Mouse (Mus musculus): ENCODE data around the gene Patl2. TPM values are rescaled to one million over a fixed set of nuclear protein-coding genes. Genes with fewer than 3 reads are reported as not detected.

Gene Patl2
- polyA plus RNA-seq, 1 experiment from 2014 or later = not detected

DNA sequence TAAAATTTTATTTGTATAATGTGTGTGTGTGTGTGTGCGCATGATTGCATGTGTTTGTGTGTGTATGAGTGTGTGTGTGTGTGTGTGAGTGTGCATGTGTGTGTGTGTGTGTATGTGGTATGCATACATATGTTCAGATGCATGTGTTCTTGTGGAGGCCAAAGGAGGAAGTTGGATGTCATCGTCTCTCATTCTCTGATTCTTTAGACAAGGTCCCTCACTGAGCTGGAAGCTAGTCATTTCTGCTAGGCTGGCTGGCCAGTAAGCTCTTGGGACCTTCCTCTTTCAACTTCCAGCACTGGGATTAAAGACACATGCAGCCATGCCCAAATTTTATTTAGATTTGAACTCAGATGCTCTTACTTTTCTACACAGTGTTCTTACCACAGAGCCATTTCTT lies 53.9 kb downstream of the Patl2 start:
- Histone ChIP-seq H3K36me3 (ENCODE audit: control insufficient read depth, insufficient read depth, low read length) (no peaks in the 10 kb centered on the region), H3K9ac (ENCODE audit: low read length) (no peak overlapping the region), H3K27me3 (ENCODE audit: control insufficient read depth, insufficient read depth, low read length) (no peaks in the 10 kb centered on the region), H3K27ac (replicated peaks; ENCODE audit: low read depth, low read length) (no peak overlapping the region), H3K4me1 (ENCODE audit: control insufficient read depth, insufficient read depth, low read length) (no peaks in the 10 kb centered on the region), H3K4me3 (ENCODE audit: low read depth, low read length) (no peak overlapping the region), H3K4me2 (ENCODE audit: low read depth, severe bottlenecking) (no peak overlapping the region), H3K9me3 (ENCODE audit: control insufficient read depth, low read length) (no peaks in the 10 kb centered on the region)
- no peak for ATAC-seq (ENCODE audit: insufficient number of reproducible peaks, low FRiP score, low TSS enrichment, low read depth)
- WGBS = 93% methylated on average over 2 of the region's 2 CpGs
- DNase-seq (ENCODE audit: low spot score) = no peak

DNA sequence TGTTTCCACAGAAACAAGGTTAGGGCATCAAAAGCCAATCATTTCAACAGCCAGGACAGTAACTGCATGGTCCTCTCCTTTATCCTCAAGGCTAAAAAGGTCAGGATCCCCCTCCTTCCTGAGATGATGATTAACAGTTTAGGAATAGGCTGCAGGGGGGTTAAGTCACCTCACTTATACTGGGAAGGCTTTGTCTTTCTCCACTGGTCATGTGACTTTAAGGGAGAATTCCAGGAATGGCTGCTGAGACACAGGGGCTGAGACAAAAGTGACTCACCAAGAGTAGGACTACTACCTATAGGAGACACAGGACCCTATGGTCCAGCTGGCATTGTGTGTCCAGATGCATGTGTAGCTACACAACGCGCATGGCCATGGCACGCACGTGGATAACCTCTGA lies 58.4 kb downstream of the Patl2 start:
- H3K4me2 ChIP-seq (ENCODE audit: low read depth, severe bottlenecking) = no peak overlapping the region
- no peak for DNase-seq (ENCODE audit: low spot score)
- no peaks in the 10 kb centered on the region for H3K36me3 ChIP-seq (ENCODE audit: control insufficient read depth, insufficient read depth, low read length)
- H3K27ac ChIP-seq (replicated peaks; ENCODE audit: low read depth, low read length) = no peak overlapping the region
- ATAC-seq (ENCODE audit: insufficient number of reproducible peaks, low FRiP score, low TSS enrichment, low read depth) = no peak
- no peaks in the 10 kb centered on the region for H3K9me3 ChIP-seq (ENCODE audit: control insufficient read depth, low read length)
- 95% methylated on average over 4 of the region's 4 CpGs for WGBS
- H3K4me3 ChIP-seq (ENCODE audit: low read depth, low read length) = no peak overlapping the region
- H3K9ac ChIP-seq (ENCODE audit: low read length) = no peak overlapping the region
- H3K27me3 ChIP-seq (ENCODE audit: control insufficient read depth, insufficient read depth, low read length) = no peaks in the 10 kb centered on the region
- no peaks in the 10 kb centered on the region for H3K4me1 ChIP-seq (ENCODE audit: control insufficient read depth, insufficient read depth, low read length)

DNA sequence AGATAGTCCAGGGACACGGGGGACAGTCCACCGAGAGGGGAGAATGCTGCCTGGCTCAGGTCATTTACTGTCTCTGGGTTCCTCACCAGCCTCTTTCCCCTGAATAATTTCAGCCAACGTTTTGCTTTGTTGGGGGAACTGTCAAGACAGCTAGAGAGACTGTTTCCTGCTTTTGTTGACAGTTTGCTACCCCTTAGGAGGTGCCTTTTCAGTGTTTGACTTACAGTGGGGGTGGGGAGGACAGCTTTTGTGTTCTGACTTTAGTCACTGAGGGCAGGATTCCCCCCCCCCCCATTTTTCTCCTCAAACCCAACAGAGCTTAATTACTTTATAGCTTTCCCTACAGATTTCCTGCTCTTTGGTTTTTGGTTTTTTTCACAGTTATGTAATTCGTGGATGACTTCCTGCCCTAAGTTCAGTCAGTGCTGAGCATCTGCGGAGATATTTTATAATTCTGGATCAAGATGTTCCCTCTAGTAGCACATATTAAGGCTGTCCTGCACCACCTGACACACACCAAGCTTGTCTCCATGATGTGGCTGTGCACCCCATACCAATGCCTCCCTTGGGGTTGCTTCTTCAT lies 59.1 kb downstream of the Patl2 start:
- no peak for ATAC-seq (ENCODE audit: insufficient number of reproducible peaks, low FRiP score, low TSS enrichment, low read depth)
- H3K4me3 ChIP-seq (ENCODE audit: low read depth, low read length) = no peak overlapping the region
- 51% methylated on average over 5 of the region's 5 CpGs for WGBS

DNA sequence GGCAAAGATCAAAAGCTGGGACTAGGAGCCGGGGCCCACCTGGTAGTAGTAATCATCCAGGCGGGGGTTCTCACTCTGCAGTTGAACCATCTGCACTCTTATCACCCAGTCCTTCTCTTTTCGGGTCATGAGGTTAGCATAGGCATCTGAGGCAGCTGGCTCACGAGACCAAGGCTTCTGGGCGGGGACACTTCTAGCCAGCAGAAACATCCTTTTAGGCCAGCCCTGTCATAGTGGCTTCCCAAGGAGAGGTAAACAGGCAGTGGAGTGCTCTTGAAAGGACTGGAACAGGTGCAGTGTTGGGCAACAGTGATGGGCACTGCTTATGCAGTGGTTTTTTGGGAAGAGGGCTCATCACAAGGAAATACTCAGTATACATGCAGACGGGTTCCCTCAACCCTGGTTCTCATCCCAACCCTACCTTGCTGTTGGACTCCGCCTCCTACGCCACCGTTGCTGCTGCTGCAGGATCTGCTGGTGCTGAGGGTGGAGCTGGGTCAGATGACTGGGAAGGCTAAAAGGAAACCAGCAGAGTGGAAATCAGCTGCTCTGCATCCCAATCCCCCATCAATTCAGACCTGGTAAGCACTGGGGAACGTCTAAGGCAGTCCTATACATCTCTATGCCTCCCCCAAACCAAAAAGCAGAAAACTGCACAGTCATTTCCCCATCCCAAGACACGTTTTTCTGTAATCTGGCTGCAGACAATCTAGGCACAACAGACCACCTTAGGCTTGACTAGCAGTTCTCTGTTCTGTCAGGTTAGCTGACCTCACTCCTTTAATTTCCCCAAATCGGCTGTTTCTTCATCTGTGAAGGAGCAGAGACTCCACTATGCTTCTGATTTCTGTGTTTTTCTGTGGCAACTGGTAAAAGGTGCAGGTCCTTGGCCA lies 60.1 kb downstream of the Patl2 start:
- WGBS = 47% methylated on average over 12 of the region's 12 CpGs
- no peak for ATAC-seq (ENCODE audit: insufficient number of reproducible peaks, low FRiP score, low TSS enrichment, low read depth)

More for the DNA sequence above, 59.1 kb downstream of the Patl2 start:
- Histone ChIP-seq H3K9me3 (ENCODE audit: control insufficient read depth, low read length) (no peaks in the 10 kb centered on the region), H3K9ac (ENCODE audit: low read length) (no peak overlapping the region), H3K36me3 (ENCODE audit: control insufficient read depth, insufficient read depth, low read length) (no peaks in the 10 kb centered on the region), H3K4me1 (ENCODE audit: control insufficient read depth, insufficient read depth, low read length) (no peaks in the 10 kb centered on the region), H3K4me2 (ENCODE audit: low read depth, severe bottlenecking) (no peak overlapping the region), H3K27me3 (ENCODE audit: control insufficient read depth, insufficient read depth, low read length) (no peaks in the 10 kb centered on the region), H3K27ac (replicated peaks; ENCODE audit: low read depth, low read length) (no peak overlapping the region)
- DNase-seq (ENCODE audit: low spot score) = no peak

DNA sequence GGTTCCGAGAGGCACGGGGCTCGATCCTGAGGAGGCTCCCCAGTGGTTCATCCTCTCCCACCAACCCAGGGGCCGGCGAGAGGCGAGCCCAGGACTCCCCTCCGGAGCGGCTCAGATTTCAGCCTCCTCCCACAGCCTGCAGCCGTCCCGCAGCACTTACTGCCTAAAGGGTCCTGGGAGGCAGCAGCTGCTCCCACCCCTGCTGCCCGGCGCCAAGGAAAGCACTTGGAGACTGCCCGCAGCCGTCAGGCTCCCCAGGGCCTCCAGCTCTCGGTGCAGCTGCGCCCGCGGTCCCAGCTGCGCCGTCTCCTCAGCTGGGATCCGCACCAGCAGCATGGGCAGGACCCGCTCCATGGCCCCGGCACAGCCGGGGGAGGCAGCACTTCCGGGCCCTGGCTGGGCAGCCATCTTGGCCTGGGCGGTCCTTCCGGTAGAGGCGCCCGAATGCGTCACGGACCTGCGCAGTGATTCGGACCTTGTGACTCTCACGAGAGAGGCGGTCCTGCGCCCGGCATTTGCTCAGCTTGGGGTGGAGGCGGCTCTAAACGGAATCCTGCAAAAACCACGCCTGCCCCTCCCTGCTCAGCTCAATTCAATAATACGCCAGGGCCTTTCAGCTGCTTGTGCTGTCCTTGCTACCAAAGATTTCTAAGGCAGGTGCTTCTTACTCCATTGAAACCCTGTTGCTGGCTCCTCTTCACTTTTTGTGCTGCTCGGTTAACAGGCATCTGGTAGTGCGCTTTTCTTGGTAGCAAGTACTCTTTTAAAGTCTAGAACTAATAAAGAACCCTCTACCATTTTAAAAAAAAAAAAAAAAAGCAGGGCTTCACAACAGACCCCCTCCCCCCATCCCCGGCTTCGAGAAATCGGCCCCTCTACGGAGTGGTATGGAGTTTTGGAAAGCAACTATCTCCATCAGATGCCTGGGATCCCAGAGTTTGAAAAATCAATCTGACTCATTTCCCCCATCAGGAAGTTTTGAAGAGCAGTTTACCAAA lies 67.7 kb downstream of the Patl2 start, which contains the start of gene Spg11:
Spg11 (minus strand) TSS at position 426 of the 998 bp plus-strand sequence.
- Histone ChIP-seq H3K27me3 (ENCODE audit: control insufficient read depth, insufficient read depth, low read length) (no peaks in the 10 kb centered on the region), H3K27ac (replicated peaks; ENCODE audit: low read depth, low read length) (peak within 1 kb of the TSS; percentile 94), H3K36me3 (ENCODE audit: control insufficient read depth, insufficient read depth, low read length) (no peaks in the 10 kb centered on the region), H3K9ac (ENCODE audit: low read length) (peak within 1 kb of the TSS; percentile 89), H3K4me3 (ENCODE audit: low read depth, low read length) (peak within 1 kb of the TSS; percentile 74), H3K4me1 (ENCODE audit: control insufficient read depth, insufficient read depth, low read length) (no peaks in the 10 kb centered on the region), H3K4me2 (ENCODE audit: low read depth, severe bottlenecking) (peak within 1 kb of the TSS; percentile 51), H3K9me3 (ENCODE audit: control insufficient read depth, low read length) (no peaks in the 10 kb centered on the region)
- under 1% methylated on average over 47 of the region's 47 CpGs for WGBS
- ATAC-seq (ENCODE audit: insufficient number of reproducible peaks, low FRiP score, low TSS enrichment, low read depth) = peak; percentile 100
- DNase-seq (ENCODE audit: low spot score) = peak; percentile 96

More for the DNA sequence above, 60.1 kb downstream of the Patl2 start:
- Histone ChIP-seq H3K36me3 (ENCODE audit: control insufficient read depth, insufficient read depth, low read length) (no peaks in the 10 kb centered on the region), H3K9ac (ENCODE audit: low read length) (no peak overlapping the region), H3K27ac (replicated peaks; ENCODE audit: low read depth, low read length) (no peak overlapping the region), H3K4me1 (ENCODE audit: control insufficient read depth, insufficient read depth, low read length) (no peaks in the 10 kb centered on the region), H3K9me3 (ENCODE audit: control insufficient read depth, low read length) (no peaks in the 10 kb centered on the region), H3K4me3 (ENCODE audit: low read depth, low read length) (no peak overlapping the region), H3K27me3 (ENCODE audit: control insufficient read depth, insufficient read depth, low read length) (no peaks in the 10 kb centered on the region), H3K4me2 (ENCODE audit: low read depth, severe bottlenecking) (no peak overlapping the region)
- DNase-seq (ENCODE audit: low spot score) = no peak

DNA sequence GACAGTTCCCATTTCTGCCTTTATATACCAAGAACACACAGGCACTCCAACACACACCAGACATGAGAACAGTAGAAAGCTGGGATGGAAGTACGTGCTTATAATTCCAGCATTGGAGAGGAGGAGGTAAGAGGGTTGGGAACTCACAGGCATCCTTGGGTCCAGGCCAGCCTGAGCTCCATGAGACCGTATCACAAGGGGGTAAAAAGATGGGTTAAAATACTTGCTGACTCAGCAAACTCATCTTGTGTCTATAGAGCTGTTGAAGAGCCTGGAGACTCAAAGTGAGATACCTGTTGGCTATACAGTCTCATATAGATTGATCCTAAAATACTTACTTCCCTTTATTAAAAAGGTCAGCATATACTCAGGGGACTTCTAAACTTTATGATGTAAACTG lies 69.1 kb downstream of the Patl2 start:
- ATAC-seq (ENCODE audit: insufficient number of reproducible peaks, low FRiP score, low TSS enrichment, low read depth) = no peak
- no peak for DNase-seq (ENCODE audit: low spot score)
- no peak overlapping the region for H3K27ac ChIP-seq (replicated peaks; ENCODE audit: low read depth, low read length)
- H3K4me1 ChIP-seq (ENCODE audit: control insufficient read depth, insufficient read depth, low read length) = no peaks in the 10 kb centered on the region
- H3K9ac ChIP-seq (ENCODE audit: low read length) = no peak overlapping the region
- H3K4me3 ChIP-seq (ENCODE audit: low read depth, low read length) = no peak overlapping the region
- H3K36me3 ChIP-seq (ENCODE audit: control insufficient read depth, insufficient read depth, low read length) = no peaks in the 10 kb centered on the region
- H3K27me3 ChIP-seq (ENCODE audit: control insufficient read depth, insufficient read depth, low read length) = no peaks in the 10 kb centered on the region
- H3K4me2 ChIP-seq (ENCODE audit: low read depth, severe bottlenecking) = no peak overlapping the region
- WGBS = 90% methylated on average over 2 of the region's 2 CpGs
- no peaks in the 10 kb centered on the region for H3K9me3 ChIP-seq (ENCODE audit: control insufficient read depth, low read length)

DNA sequence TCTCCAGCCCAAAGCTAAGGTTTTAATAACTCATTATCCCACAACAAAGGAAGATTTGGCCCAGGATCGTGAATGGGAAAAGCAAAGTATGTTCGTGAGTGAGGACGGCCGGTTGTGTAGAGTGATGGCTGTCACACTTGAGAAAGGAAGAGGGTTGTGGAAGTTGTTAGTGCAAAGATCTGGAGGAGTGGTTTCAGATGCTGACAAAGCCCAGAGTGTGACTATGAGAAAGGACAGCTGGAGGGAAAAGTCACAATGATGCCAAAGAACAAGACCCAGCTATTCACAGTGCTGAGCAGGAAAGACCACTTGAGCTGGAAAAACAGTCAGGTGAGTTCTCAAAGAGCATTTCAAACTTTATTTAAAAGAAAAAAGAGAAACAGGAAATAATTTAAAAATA lies 76.3 kb downstream of the Patl2 start:
- H3K27ac ChIP-seq (replicated peaks; ENCODE audit: low read depth, low read length) = no peak overlapping the region
- no peak overlapping the region for H3K4me2 ChIP-seq (ENCODE audit: low read depth, severe bottlenecking)
- no peaks in the 10 kb centered on the region for H3K27me3 ChIP-seq (ENCODE audit: control insufficient read depth, insufficient read depth, low read length)
- 95% methylated on average over 4 of the region's 4 CpGs for WGBS
- no peaks in the 10 kb centered on the region for H3K4me1 ChIP-seq (ENCODE audit: control insufficient read depth, insufficient read depth, low read length)
- ATAC-seq (ENCODE audit: insufficient number of reproducible peaks, low FRiP score, low TSS enrichment, low read depth) = no peak
- H3K9ac ChIP-seq (ENCODE audit: low read length) = no peak overlapping the region
- H3K36me3 ChIP-seq (ENCODE audit: control insufficient read depth, insufficient read depth, low read length) = peaks cover 7% of the 10 kb centered on the region
- H3K9me3 ChIP-seq (ENCODE audit: control insufficient read depth, low read length) = no peaks in the 10 kb centered on the region
- no peak overlapping the region for H3K4me3 ChIP-seq (ENCODE audit: low read depth, low read length)
- no peak for DNase-seq (ENCODE audit: low spot score)

DNA sequence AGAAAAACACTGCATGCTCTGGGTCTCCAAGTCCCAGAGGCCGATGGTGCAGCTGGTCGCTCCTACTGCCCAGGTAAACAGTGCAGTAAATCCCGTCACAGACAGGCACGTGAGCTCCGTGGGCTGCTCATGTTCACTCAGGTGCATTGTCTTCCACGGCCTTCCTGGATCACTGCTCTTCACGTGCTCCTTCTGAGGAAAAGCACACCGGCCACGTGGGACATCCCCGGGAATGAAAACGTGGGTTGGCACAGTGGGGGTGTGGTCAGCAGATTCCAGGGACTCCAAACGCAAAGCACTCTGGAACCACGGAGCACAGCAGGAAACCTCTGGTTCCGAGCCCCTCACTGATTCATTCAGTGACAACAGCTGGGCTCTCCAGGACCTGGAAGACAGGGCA lies 77.9 kb downstream of the Patl2 start:
- Histone ChIP-seq H3K36me3 (ENCODE audit: control insufficient read depth, insufficient read depth, low read length) (peaks cover 7% of the 10 kb centered on the region), H3K9ac (ENCODE audit: low read length) (no peak overlapping the region), H3K4me3 (ENCODE audit: low read depth, low read length) (no peak overlapping the region), H3K27me3 (ENCODE audit: control insufficient read depth, insufficient read depth, low read length) (no peaks in the 10 kb centered on the region), H3K4me2 (ENCODE audit: low read depth, severe bottlenecking) (no peak overlapping the region), H3K27ac (replicated peaks; ENCODE audit: low read depth, low read length) (no peak overlapping the region), H3K9me3 (ENCODE audit: control insufficient read depth, low read length) (no peaks in the 10 kb centered on the region), H3K4me1 (ENCODE audit: control insufficient read depth, insufficient read depth, low read length) (no peaks in the 10 kb centered on the region)
- WGBS = 82% methylated on average over 14 of the region's 14 CpGs
- DNase-seq (ENCODE audit: low spot score) (no peak), ATAC-seq (ENCODE audit: insufficient number of reproducible peaks, low FRiP score, low TSS enrichment, low read depth) (no peak)
